Mouse (Mus musculus) left cerebral cortex, adult 9 months (tissue): ENCODE results near the gene A630095N17Rik.

Experiments used
- DNase-seq, 2 experiments: peaks; one replicate each; pipeline ENCODE4 v3.0.0; 2022; ENCODE audit warnings: low spot score in 2 of 2

Gene A630095N17Rik

GRCm38 (mm10) chr1:75231664-75232152 is at the start of gene A630095N17Rik:
Gene A630095N17Rik, minus strand, starts transcription at chr1:75232102.
- no peak for DNase-seq

DNA sequence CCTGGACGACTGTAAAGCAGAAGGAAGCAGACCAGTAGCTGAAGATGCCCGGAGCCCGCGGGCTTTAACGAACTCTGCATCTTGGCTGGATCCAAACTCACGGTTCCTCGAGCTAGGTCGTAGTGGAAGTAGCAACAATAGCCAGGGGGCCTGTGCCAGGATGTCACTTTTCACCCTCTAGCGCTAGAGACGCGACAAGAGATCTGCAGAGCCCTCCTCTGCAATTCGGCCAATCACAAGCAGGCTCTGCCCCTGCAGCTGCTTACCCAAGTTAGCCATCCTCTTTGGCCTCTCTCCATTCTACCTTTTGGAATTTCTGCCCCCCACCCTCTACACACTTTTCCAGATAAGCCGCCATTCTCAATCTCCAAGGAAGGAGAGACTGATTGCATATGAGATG is 46.3 kb upstream of the A630095N17Rik start, which contains the start of gene Resp18:
Resp18 (minus strand) TSS at position 188 of the 400 bp plus-strand sequence.
- DNase-seq: no peak

- DNase-seq: no peak
These were observed 45.6 kb upstream of the A630095N17Rik start for GRCm38 (mm10) chr1:75277195-75278188.

- peak; percentile 68 to 87 for DNase-seq
These were observed 32.4 kb upstream of the A630095N17Rik start, which contains the start of gene Ptprn for GRCm38 (mm10) chr1:75264091-75264880. Gene Ptprn, minus strand, starts transcription at chr1:75264502.

DNA sequence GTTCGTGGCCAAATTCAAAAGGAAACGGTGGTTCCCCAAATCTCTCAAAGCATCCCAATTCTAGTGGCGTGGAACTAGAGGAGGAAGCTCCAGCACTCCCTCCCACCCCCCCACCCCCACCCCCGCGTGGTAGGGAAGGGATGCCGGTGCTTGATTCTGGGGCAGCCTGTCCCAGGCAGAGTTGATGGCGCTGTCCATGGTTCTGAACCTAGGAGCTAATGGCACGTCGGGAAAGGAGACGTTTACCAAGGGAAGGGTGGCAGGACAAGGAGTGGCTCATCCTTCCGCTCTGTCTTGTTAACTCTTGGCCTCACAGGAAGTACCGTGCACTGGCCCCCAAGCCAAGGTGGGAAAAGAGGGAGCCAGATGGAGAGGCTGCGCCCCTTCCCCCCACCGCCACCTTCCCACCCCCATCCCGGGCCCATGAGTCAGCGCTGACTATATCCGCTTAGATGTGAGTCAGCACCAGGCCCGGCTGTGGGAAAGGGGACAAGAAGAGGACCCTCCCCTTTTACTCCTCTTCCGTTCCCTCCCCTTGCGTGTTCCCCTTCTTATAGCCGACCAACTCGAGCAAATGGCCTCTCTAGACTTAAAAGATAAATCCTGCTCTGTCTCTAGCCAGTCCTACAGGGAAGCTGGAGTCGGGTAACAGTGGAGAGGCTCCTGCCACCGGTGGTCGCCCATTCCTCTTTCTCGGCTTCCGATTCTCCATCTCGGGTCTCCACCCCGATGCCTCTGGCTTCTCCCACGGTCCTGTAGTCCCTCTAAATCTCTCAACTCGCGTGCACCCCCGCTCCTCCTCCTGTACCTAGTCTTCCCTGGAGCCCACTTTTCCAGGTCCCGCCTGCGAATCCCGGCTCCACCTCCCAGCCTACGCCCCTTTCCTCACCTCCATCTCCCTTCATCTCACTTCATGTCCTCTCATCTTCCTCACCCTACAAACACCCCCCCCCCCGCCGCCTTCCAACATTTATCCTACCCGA is 31.4 kb upstream of the A630095N17Rik start:
- peak in 1 of 2 experiments; percentile 66 for DNase-seq

DNA sequence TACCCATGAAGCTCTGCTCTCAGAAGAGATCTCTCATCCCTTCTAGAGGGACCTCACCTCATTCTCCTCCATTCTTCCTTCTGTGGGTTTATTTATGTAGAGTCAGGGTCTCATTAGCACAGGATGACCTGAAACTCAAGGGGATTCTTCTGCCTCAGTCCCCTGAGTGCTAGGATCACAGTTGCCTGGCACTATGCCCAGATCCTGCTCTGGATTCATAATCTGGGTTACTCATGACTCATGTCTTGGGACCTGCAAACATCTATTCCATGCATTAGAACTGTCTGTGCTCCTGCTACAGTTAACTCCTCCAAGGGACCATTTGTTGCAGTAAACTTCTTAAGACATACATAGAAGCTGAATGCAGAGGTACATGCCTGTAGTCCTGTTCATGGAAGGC is 29.4 kb upstream of the A630095N17Rik start:
- no peak for DNase-seq

DNA sequence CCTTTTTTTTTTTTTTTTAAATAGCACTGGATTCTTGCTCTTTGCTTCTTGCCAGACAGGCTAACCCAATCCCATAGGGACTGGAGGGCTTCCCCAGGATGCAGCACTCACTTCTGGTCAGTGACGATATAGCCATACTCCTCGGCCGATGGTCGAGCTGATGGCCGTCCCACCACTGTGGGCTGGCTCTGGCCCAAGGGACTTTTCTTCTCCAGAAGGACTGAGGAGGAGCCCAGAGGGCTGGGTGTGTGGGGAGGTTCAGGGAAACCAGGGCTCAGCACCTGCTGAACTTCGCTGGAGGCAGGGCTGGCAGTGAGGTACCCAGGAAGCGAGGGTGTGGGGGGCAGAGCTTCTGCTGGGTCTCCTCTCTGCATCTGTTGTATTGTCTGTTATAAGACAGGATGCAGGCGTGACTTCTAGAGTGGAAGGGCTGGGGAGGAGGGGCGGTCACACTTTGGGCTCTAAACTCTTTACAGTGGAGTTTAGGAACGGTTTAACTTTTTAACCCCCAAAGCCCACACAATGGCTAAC is 23.7 kb upstream of the A630095N17Rik start:
- no peak for DNase-seq

DNA sequence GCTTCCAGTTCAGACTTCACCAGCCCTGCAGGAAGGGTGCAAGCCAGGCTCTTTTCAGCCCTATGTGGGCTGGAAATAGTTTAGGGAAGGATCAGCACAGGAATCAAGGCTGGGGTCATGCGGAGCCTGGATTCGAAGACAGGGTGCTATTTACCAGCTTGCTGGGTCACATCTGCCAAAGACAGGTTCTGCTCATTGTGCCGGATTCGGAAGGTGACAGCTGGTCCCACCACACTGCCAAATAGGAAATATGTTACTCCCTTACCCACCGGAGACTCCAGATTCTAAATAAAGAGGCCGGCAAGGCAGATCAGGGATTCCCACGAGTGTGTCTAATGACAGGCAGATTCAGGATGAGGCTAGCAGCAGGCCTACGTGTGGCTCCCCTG is 22.7 kb upstream of the A630095N17Rik start:
- no peak for DNase-seq

DNA sequence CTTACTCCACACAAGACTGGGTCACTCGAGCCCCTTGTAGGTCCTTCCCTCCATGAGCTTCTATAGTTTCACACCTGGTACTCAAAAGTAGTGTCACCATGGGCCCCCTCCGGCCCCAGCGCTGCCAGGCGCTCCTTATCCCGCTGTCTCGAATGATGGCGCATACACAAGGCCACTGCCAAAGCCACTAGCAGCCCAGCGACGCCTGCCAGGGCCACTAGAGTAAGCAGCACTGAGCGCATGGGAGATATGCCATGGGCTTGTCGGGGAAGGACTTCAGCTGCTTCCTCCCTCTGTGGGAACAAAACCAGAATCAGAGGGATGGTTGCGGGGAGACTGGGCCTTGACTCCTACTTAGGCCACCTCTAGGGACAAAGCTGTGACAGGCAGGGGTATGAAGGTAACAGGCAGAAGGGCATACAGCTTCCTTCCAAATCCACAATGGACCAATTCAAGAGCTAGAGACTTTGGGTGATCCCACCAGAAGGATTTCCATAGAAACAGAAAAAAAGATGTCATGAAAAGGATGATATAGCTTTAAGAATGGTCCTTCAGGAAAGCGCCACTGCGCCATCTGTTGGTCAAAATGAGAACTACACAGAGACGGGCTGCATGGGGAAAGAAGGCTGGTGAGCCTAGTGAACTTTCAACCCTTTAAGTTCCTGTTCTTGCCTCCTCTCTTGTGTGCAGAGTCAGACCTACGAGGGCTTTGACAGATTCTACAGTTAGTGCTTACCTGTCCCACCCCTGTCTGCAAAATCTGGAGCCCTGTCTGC is 22.1 kb upstream of the A630095N17Rik start:
- peak in 1 of 2 experiments; percentile 92 for DNase-seq

DNA sequence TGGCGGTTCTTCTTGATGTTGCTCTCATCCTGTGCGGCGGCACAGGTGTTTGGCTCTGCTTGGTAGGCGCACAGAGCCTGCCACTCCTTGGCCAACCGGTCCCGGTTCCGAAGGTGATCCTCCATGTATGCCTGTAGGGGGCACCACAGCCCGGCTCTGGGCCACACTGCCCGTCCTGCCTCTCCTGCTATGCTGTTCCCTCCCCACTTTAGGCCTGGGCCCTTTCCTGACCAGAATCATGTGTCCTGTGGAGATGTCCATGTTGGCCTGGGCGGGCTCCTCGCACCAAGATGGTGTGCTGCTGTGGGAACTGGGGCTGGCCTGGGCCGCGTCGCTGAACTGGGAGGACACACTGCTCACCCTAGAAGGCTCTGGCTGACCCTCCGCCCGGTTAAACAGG is 21.1 kb upstream of the A630095N17Rik start:
- no peak for DNase-seq

- DNase-seq: no peak
These were observed 20.4 kb upstream of the A630095N17Rik start for GRCm38 (mm10) chr1:75252308-75252707.

DNA sequence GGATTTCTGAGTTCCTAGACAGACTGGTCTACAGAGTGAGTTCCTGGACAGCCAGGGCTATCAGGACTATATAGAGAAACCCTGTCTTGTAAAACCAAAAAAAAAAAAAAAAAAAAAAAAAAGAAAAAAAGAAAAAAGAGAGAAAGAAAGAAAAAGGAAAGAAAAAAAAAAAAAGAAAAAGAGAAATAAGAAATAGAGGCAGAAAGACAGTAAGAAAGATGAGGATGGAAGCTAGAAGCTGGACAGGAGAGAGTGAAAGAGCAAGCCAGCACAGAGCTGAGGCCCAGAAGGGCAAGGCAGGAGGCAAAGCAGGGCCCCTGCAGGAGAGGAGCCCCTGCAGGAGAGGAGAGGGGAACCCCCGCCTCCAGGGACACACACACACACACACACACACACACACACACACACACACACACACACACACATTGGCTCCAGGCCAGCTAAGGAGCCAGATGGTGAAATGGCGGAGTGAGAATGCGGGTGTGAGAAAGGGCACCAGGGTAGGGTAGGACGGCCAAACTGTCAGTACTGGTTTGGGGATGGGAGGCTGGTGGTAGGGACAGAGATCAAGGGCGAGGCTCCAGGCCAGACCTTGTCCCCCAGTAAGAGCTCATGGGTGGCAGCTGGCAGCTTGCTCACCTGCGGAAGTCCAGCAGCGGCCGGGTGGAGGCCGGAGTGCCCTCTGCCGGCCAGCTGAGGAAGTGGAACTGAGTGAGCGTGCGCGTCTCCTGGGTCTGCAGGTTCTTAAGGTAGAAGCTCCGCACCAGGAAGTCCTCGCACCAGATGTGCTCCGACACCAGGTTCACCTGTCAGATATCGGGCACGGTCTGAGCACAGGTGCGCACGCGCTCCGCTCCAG is 19.4 kb upstream of the A630095N17Rik start:
- DNase-seq: peak in 1 of 2 experiments; percentile 78

DNA sequence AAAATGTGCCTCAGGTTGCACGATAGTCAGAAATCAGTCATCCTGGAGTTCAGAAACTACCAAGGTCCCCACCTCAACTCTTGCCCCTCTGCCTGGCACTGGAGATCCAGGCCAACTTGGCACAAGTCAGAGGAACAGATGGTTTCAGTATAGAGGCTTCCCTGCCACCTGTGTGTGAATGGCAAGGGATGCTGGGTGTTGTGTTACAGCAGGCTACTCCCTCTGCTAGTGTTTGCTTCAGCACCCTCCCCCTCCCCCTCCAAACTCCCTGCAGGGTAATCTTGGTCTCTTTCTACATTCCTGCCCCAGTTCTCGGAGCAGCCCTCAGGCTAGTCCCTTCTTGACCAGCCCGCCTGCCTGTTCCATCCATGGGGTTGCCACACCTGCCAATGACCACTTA is 18.6 kb upstream of the A630095N17Rik start:
- no peak for DNase-seq

DNA sequence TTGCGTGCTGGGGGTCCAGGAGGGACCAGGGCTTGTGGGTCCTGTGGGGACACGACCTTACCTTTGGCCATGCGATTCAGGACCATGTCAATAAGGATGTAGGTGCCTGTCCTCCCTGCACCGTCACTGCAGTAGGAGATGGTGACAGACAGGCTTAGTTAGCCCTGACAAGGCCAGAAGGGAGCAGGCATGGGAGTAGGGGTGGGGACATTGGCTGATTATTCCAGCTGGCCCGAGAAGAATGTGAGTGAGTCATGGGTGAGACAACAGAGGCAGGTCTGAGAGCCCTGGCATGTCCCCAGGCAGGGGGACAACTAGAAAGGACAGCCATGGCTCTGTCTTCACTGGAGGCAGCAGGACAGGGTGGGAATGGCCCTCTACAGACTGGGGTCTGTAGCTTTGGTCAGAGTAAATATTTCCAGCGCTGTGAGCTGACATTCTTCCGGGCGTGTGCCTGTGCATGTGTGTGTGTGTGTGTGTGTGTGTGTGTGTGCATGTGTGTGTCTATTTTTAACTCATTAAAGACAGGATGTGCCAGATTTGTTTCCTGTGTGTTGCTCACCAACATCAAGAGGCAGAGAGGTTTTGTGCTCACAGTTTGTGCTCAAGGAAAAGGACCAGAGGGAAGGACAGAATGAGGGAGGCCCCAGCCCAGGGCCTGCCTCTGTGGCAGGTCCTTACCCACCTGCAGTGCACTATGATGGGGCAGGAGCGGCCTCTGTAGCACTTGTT is 16.3 kb upstream of the A630095N17Rik start:
- peak in 1 of 2 experiments; percentile 61 for DNase-seq

GRCm38 (mm10) chr1:75247071-75247930 is 15.4 kb upstream of the A630095N17Rik start:
- no peak for DNase-seq

DNA sequence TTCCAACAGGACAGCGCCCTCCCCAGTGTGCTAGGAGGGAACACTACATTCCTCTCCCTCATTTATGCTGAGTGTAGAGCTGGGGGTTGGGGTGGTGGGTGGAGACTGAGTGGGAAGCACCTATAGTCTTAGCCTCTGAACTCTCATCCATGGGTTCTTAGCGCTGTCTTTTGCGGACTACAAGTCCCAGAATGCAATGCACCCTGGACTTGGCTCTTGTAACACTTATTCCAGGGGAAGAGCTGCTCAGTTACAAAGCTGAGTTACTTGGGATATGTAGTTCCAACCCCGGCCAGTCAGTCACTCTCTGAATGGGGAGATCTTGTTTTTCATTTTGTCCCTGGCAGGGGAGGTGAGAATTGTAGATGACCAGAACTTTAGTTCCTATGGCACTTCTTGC is 12.9 kb upstream of the A630095N17Rik start:
- DNase-seq: peak in 1 of 2 experiments; percentile 76

GRCm38 (mm10) chr1:75244175-75244826 is 12.4 kb upstream of the A630095N17Rik start:
- DNase-seq: no peak
